Mouse (Mus musculus): Measurements from ENCODE around the gene Kif1b.

GRCm38 (mm10) chr4:149128467-149128866, 179.0 kb downstream of the Kif1b start:
- TF ChIP-seq CTCF (IDR thresholded peaks at IDR 0.05; ENCODE audit: insufficient read depth, low read length) (no peak), POLR2A (IDR thresholded peaks at IDR 0.05; ENCODE audit: borderline replicate concordance, extremely low read depth, low read depth, low read length) (no peak)

Data from lung, adult 2 months (tissue).